Mouse (Mus musculus) bone marrow macrophage, adult 2 months (primary cell): ENCODE measurements around the gene Gins2. TPM values are rescaled to one million over a fixed set of nuclear protein-coding genes. Genes with fewer than 3 reads are reported as not detected.

Experiments
- H3K27ac ChIP-seq: 2 replicates; pipeline ENCODE4 v1.5.1; 2012; ENCODE audit warnings: low read depth, low read length; ENCODE audit not compliant: insufficient read depth
- H3K4me1 ChIP-seq: 2 replicates; pipeline ENCODE4 v1.6.1; 2012; ENCODE audit warnings: low read length; ENCODE audit not compliant: control insufficient read depth, insufficient read depth
- H3K4me3 ChIP-seq: 2 replicates; pipeline ENCODE4 v1.5.1; 2012; ENCODE audit warnings: mild to moderate bottlenecking, low read length, moderate library complexity; ENCODE audit not compliant: insufficient read depth
- CTCF ChIP-seq: IDR thresholded peaks from 2 replicates; pipeline ENCODE4 v1.5.1; 2012; ENCODE audit warnings: low read depth, mild to moderate bottlenecking, low read length, moderate library complexity
- POLR2A ChIP-seq: IDR thresholded peaks from 2 replicates; pipeline ENCODE4 v1.6.1; 2012; ENCODE audit warnings: mild to moderate bottlenecking, low read depth, low read length, borderline replicate concordance
- polyA plus RNA-seq: library from polyadenylated mRNA; stranded (reverse); fragments of >200 nt; gene quantifications from 2 replicates; pipeline ENCODE4 v1.2.4, GENCODE M21; 2012; ENCODE audit not compliant: missing spikeins, insufficient read depth, insufficient read length

Gins2 gene
- polyA plus RNA-seq, 1 experiment = 16.7 TPM

DNA sequence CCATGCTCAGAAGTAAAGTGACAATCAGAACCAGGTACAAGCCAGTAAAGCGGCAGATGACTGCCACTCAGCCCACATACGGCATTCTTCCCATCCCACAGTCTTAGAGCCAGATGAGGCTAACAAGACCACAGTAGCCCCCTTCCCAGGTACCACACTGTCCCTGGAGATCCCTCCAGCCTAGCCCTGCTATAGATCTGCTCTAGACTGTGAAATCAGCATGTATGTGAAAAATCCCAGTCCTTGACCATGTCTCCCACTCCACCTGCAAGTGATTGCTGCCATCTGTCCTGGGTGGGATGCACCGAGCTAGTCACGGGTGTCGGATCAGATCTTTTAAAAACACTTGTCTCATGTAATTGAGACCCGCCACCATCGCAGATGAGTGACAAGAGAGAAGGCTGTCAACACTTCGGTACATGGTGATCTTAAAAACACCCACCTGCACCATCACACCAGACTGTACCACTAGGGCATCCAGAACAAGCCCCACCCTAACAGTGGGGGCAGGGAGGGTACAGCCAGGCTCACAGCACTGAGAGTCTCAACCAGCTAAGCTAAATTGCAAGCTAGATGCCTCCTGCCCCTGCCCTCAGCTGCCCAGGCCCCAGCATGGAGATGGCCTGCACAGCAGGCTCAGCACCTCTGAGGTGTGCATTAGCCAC is 8.6 kb downstream of the Gins2 start:
- TF ChIP-seq CTCF = no peak
- no peak for TF ChIP-seq POLR2A
- Histone ChIP-seq H3K4me1 (no peaks in the 10 kb centered on the region), H3K4me3 (no peak overlapping the region), H3K27ac (no peak overlapping the region)

- Histone ChIP-seq H3K4me1 (peaks cover 8% of the 10 kb centered on the region), H3K27ac (no peak overlapping the region), H3K4me3 (no peak overlapping the region)
- TF ChIP-seq POLR2A (no peak), CTCF (no peak)
Observed at GRCm38 (mm10) chr8:120577821-120578220, 11.3 kb downstream of the Gins2 start.

- TF ChIP-seq POLR2A (no peak), CTCF (no peak)
- Histone ChIP-seq H3K27ac (no peak overlapping the region), H3K4me1 (peaks cover 18% of the 10 kb centered on the region), H3K4me3 (no peak overlapping the region)
Observed at GRCm38 (mm10) chr8:120575801-120576200, 13.3 kb downstream of the Gins2 start.

GRCm38 (mm10) chr8:120574941-120575340 is 14.2 kb downstream of the Gins2 start:
- no peak overlapping the region for H3K4me3 ChIP-seq
- peaks cover 21% of the 10 kb centered on the region for H3K4me1 ChIP-seq
- no peak overlapping the region for H3K27ac ChIP-seq
- no peak for TF ChIP-seq POLR2A
- no peak for TF ChIP-seq CTCF

GRCm38 (mm10) chr8:120573866-120574265 is 15.2 kb downstream of the Gins2 start:
- peaks cover 21% of the 10 kb centered on the region for H3K4me1 ChIP-seq
- no peak overlapping the region for H3K4me3 ChIP-seq
- no peak overlapping the region for H3K27ac ChIP-seq
- TF ChIP-seq CTCF (no peak), POLR2A (no peak)

DNA sequence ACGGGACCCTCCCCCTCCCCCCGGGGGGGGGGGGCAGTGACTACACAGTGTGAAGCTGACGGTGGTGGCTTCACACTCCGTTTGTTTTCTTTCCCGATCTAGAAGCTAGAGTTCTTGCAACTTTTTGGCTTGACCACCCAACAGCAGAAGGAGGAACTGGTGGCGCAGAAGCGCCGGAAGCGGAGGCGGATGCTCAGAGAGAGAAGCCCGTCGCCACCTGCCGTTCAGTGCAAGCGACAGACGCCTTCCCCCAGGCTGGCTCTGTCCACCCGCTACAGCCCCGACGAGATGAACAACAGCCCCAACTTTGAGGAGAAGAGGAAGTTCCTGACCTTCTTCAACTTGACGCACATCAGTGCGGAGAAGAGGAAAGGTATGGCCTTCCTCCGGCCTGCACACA is 16.6 kb downstream of the Gins2 start:
- H3K27ac ChIP-seq = peak overlapping the region; percentile 78
- H3K4me1 ChIP-seq = peaks cover 21% of the 10 kb centered on the region
- no peak overlapping the region for H3K4me3 ChIP-seq
- no peak for TF ChIP-seq POLR2A
- TF ChIP-seq CTCF = no peak

DNA sequence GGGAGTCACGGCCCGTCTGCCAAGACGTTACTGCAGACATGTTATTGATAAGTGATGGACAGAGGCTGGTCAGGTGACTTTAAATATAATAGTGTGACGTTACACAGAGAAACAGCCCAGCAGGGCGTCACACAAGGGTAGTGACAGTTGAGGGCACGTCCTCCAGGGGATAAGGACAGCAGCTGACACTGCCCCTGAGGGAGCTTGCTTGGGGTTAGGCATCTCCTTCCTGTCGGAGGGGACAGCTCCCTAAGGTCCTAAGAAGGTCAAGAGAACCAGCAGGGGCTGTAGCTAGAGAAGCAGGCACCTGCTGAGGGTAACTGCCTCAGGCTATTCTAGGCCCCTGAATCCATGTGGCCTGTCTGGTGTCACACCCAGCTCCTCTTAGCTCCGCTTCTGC is 17.5 kb downstream of the Gins2 start:
- TF ChIP-seq POLR2A = no peak
- no peak for TF ChIP-seq CTCF
- H3K4me3 ChIP-seq = no peak overlapping the region
- peaks cover 21% of the 10 kb centered on the region for H3K4me1 ChIP-seq
- no peak overlapping the region for H3K27ac ChIP-seq

GRCm38 (mm10) chr8:120569939-120570715 is 19.0 kb downstream of the Gins2 start:
- no peak overlapping the region for H3K27ac ChIP-seq
- TF ChIP-seq POLR2A (no peak), CTCF (peak; percentile 78)
- H3K4me3 ChIP-seq = no peak overlapping the region
- H3K4me1 ChIP-seq = peaks cover 30% of the 10 kb centered on the region

DNA sequence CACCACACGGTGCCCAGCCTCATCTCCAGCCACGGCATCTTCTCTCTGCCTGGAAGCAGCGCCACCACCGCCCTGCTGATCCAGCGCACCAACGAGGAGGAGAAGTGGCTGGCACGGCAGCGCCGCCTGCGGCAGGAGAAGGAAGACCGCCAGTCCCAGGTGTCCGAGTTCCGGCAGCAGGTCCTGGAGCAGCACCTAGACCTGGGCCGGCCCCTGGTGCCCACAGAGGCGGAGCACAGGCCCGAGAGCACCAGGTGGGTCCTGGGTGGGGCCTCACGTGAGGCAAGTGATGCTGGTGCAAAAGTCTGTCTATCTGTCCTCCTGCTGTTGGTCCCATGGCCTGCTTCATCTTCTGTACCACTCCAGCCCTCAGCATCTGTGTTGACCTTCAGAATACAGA is 20.0 kb downstream of the Gins2 start:
- no peak overlapping the region for H3K4me3 ChIP-seq
- H3K27ac ChIP-seq = no peak overlapping the region
- no peak for TF ChIP-seq CTCF
- no peak for TF ChIP-seq POLR2A
- peaks cover 38% of the 10 kb centered on the region for H3K4me1 ChIP-seq

DNA sequence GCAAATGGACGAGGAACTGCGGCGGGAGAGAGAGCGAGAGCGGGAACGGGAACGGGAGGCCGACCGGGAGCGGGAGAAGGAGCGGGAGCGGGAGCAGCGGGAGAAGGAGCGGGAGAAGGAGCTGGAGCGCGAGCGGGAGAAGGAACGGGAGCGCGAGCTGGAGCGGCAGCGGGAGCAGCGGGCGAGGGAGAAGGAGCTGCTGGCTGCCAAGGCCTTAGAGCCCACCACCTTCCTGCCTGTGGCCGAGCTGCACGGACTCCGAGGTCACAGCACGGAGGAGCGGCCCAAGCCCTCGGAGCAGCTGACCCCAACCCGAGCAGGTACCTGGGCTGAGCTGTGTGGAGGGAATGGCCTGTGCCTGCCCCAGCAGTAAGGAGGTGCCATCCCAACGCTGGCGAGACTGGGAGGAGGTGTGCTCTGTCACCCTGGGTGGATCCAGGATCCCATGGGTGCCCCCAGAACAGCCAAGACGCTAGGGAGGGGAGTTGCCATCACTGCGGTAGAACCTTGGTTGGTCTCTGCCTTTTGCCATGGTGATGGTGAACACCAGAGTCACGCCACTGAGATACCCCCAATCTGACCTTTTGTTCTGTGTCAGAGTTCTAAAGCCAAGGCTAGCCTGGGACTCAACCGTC is 20.8 kb downstream of the Gins2 start:
- Histone ChIP-seq H3K27ac (no peak overlapping the region), H3K4me3 (no peak overlapping the region), H3K4me1 (peaks cover 38% of the 10 kb centered on the region)
- TF ChIP-seq CTCF = no peak
- TF ChIP-seq POLR2A = no peak
